Mouse (Mus musculus): Measurements from ENCODE around the gene Fam83d. TPM values are rescaled to one million over a fixed set of nuclear protein-coding genes. Genes with fewer than 3 reads are reported as not detected.

Fam83d gene
- polyA plus RNA-seq (2014; fragmentation: Nextera tagmentation; extraction: Ambion mirVana): 56.2 and 58.5 TPM in 2 replicates

DNA sequence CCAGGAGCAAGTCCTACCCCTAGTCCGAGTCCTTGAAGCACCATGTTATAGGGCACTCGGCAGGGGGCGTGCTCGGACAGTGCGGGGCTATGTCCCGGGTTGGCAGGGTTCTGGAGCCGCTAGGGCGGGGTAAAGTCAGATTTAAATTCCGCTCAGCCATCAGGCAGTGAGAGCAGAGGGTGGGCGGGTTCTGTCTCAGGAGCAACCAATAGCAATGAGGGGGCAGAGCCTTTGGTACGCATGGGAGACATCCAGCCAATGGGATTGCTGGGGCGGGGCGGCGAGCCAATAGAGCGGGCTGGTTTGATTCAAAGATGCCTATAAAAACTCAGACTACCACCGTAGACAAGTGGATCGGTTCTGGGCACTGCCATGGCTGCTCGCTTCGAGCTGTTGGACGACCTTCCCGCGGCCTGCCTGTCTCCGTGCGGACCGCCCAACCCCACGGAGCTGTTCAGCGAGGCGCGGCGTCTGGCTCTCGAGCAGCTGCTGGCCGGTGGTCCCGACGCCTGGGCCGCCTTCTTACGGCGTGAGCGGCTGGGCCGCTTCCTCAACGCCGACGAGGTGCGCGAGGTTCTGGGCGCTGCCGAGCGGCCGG lies at the start of gene Fam83d:
TSS of gene Fam83d (plus strand) at position 352 of the 598 bp plus-strand sequence.
- Histone ChIP-seq H3K27ac (replicated peaks in 1 of 2; ENCODE audit: control insufficient read depth in 1 of 2, insufficient read depth in 1 of 2, low read depth in 2 of 2, low read length in 2 of 2) (peak within 1 kb of the TSS; percentile 62 to 84), H3K9me3 (ENCODE audit: control insufficient read depth, low read length) (no peaks in the 10 kb centered on the region), H3K9ac (ENCODE audit: low read length) (peak within 1 kb of the TSS; percentile 89), H3K27me3 (ENCODE audit: control insufficient read depth, insufficient read depth, low read length) (no peaks in the 10 kb centered on the region), H3K4me1 (ENCODE audit: control insufficient read depth in 2 of 2, insufficient read depth in 2 of 2, low read length in 2 of 2) (peaks cover 21 to 40% of the 10 kb centered on the region in 2 experiments), H3K36me3 (ENCODE audit: control insufficient read depth, insufficient read depth, low read length) (peaks cover 5% of the 10 kb centered on the region), H3K4me3 (ENCODE audit: control insufficient read depth in 1 of 2, insufficient read depth in 1 of 2, low read depth in 1 of 2, low read length in 2 of 2) (peak within 1 kb of the TSS; percentile 71 to 84), H3K4me2 (ENCODE audit: low read length) (peak within 1 kb of the TSS; percentile 93)
- under 1% methylated on average over 46 of the region's 48 CpGs for WGBS
- peak; percentile 97 for ATAC-seq (ENCODE audit: insufficient number of reproducible peaks, insufficient read depth, low FRiP score, low read depth)

- Histone ChIP-seq H3K9ac (ENCODE audit: low read length) (no peak overlapping the region), H3K4me1 (ENCODE audit: control insufficient read depth in 2 of 2, insufficient read depth in 2 of 2, low read length in 2 of 2) (peaks cover 16 to 23% of the 10 kb centered on the region in 2 experiments), H3K27ac (replicated peaks in 1 of 2; ENCODE audit: control insufficient read depth in 1 of 2, insufficient read depth in 1 of 2, low read depth in 2 of 2, low read length in 2 of 2) (no peak overlapping the region), H3K9me3 (ENCODE audit: control insufficient read depth, low read length) (no peaks in the 10 kb centered on the region), H3K4me2 (ENCODE audit: low read length) (no peak overlapping the region), H3K4me3 (ENCODE audit: control insufficient read depth in 1 of 2, insufficient read depth in 1 of 2, low read depth in 1 of 2, low read length in 2 of 2) (no peak overlapping the region), H3K36me3 (ENCODE audit: control insufficient read depth, insufficient read depth, low read length) (no peaks in the 10 kb centered on the region), H3K27me3 (ENCODE audit: control insufficient read depth, insufficient read depth, low read length) (no peaks in the 10 kb centered on the region)
- WGBS: 76% methylated on average over 12 of the region's 12 CpGs
- no peak for ATAC-seq (ENCODE audit: insufficient number of reproducible peaks, insufficient read depth, low FRiP score, low read depth)
Measured at GRCm38 (mm10) chr2:158718816-158719549, 48.9 kb upstream of the Fam83d start.

GRCm38 (mm10) chr2:158720715-158721370 lies 47.0 kb upstream of the Fam83d start:
- peaks cover 17 to 23% of the 10 kb centered on the region in 2 experiments for H3K4me1 ChIP-seq (ENCODE audit: control insufficient read depth in 2 of 2, insufficient read depth in 2 of 2, low read length in 2 of 2)
- 76% methylated on average over 16 of the region's 16 CpGs for WGBS

GRCm38 (mm10) chr2:158721481-158721880 lies 46.4 kb upstream of the Fam83d start:
- ATAC-seq (ENCODE audit: insufficient number of reproducible peaks, insufficient read depth, low FRiP score, low read depth): no peak
- 62% methylated on average over 3 of the region's 3 CpGs for WGBS

More at GRCm38 (mm10) chr2:158720715-158721370, 47.0 kb upstream of the Fam83d start:
- Histone ChIP-seq H3K27ac (replicated peaks in 1 of 2; ENCODE audit: control insufficient read depth in 1 of 2, insufficient read depth in 1 of 2, low read depth in 2 of 2, low read length in 2 of 2) (no peak overlapping the region), H3K4me3 (ENCODE audit: control insufficient read depth in 1 of 2, insufficient read depth in 1 of 2, low read depth in 1 of 2, low read length in 2 of 2) (no peak overlapping the region), H3K27me3 (ENCODE audit: control insufficient read depth, insufficient read depth, low read length) (no peaks in the 10 kb centered on the region), H3K36me3 (ENCODE audit: control insufficient read depth, insufficient read depth, low read length) (no peaks in the 10 kb centered on the region), H3K9me3 (ENCODE audit: control insufficient read depth, low read length) (no peaks in the 10 kb centered on the region), H3K4me2 (ENCODE audit: low read length) (no peak overlapping the region), H3K9ac (ENCODE audit: low read length) (no peak overlapping the region)
- ATAC-seq (ENCODE audit: insufficient number of reproducible peaks, insufficient read depth, low FRiP score, low read depth): no peak

GRCm38 (mm10) chr2:158722135-158722534 lies 45.8 kb upstream of the Fam83d start:
- no peaks in the 10 kb centered on the region for H3K9me3 ChIP-seq (ENCODE audit: control insufficient read depth, low read length)
- H3K36me3 ChIP-seq (ENCODE audit: control insufficient read depth, insufficient read depth, low read length): no peaks in the 10 kb centered on the region
- no peak overlapping the region for H3K9ac ChIP-seq (ENCODE audit: low read length)
- ATAC-seq (ENCODE audit: insufficient number of reproducible peaks, insufficient read depth, low FRiP score, low read depth): no peak
- H3K27ac ChIP-seq (replicated peaks in 1 of 2; ENCODE audit: control insufficient read depth in 1 of 2, insufficient read depth in 1 of 2, low read depth in 2 of 2, low read length in 2 of 2): peak overlapping the region in 1 of 2 experiments; percentile 67; a peak in 1 of 4 replicates
- H3K4me3 ChIP-seq (ENCODE audit: control insufficient read depth in 1 of 2, insufficient read depth in 1 of 2, low read depth in 1 of 2, low read length in 2 of 2): no peak overlapping the region
- H3K4me2 ChIP-seq (ENCODE audit: low read length): no peak overlapping the region
- H3K4me1 ChIP-seq (ENCODE audit: control insufficient read depth in 2 of 2, insufficient read depth in 2 of 2, low read length in 2 of 2): peaks cover 14 to 21% of the 10 kb centered on the region in 2 experiments
- H3K27me3 ChIP-seq (ENCODE audit: control insufficient read depth, insufficient read depth, low read length): no peaks in the 10 kb centered on the region
- 26% methylated on average over 4 of the region's 4 CpGs for WGBS

More at GRCm38 (mm10) chr2:158721481-158721880, 46.4 kb upstream of the Fam83d start:
- H3K4me1 ChIP-seq (ENCODE audit: control insufficient read depth in 2 of 2, insufficient read depth in 2 of 2, low read length in 2 of 2): peaks cover 14 to 21% of the 10 kb centered on the region in 2 experiments
- no peaks in the 10 kb centered on the region for H3K27me3 ChIP-seq (ENCODE audit: control insufficient read depth, insufficient read depth, low read length)
- no peak overlapping the region for H3K4me3 ChIP-seq (ENCODE audit: control insufficient read depth in 1 of 2, insufficient read depth in 1 of 2, low read depth in 1 of 2, low read length in 2 of 2)
- no peak overlapping the region for H3K9ac ChIP-seq (ENCODE audit: low read length)
- H3K36me3 ChIP-seq (ENCODE audit: control insufficient read depth, insufficient read depth, low read length): no peaks in the 10 kb centered on the region
- no peaks in the 10 kb centered on the region for H3K9me3 ChIP-seq (ENCODE audit: control insufficient read depth, low read length)
- H3K27ac ChIP-seq (replicated peaks in 1 of 2; ENCODE audit: control insufficient read depth in 1 of 2, insufficient read depth in 1 of 2, low read depth in 2 of 2, low read length in 2 of 2): no peak overlapping the region
- H3K4me2 ChIP-seq (ENCODE audit: low read length): no peak overlapping the region

GRCm38 (mm10) chr2:158722991-158723551 lies 44.8 kb upstream of the Fam83d start:
- no peaks in the 10 kb centered on the region for H3K36me3 ChIP-seq (ENCODE audit: control insufficient read depth, insufficient read depth, low read length)
- peak; percentile 53; the same call in 1 of the 2 replicates for ATAC-seq (ENCODE audit: insufficient number of reproducible peaks, insufficient read depth, low FRiP score, low read depth)
- H3K9ac ChIP-seq (ENCODE audit: low read length): no peak overlapping the region
- 0 out of 2 replicates have a peak overlapping the region, but pooled peaks have one; percentile 19 for H3K4me2 ChIP-seq (ENCODE audit: low read length)
- H3K27ac ChIP-seq (replicated peaks in 1 of 2; ENCODE audit: control insufficient read depth in 1 of 2, insufficient read depth in 1 of 2, low read depth in 2 of 2, low read length in 2 of 2): peak overlapping the region; percentile 67 to 75
- H3K27me3 ChIP-seq (ENCODE audit: control insufficient read depth, insufficient read depth, low read length): no peaks in the 10 kb centered on the region
- 6% methylated on average over 6 of the region's 6 CpGs for WGBS
- H3K9me3 ChIP-seq (ENCODE audit: control insufficient read depth, low read length): no peaks in the 10 kb centered on the region
- peaks cover 14 to 21% of the 10 kb centered on the region in 2 experiments for H3K4me1 ChIP-seq (ENCODE audit: control insufficient read depth in 2 of 2, insufficient read depth in 2 of 2, low read length in 2 of 2)
- H3K4me3 ChIP-seq (ENCODE audit: control insufficient read depth in 1 of 2, insufficient read depth in 1 of 2, low read depth in 1 of 2, low read length in 2 of 2): no peak overlapping the region

DNA sequence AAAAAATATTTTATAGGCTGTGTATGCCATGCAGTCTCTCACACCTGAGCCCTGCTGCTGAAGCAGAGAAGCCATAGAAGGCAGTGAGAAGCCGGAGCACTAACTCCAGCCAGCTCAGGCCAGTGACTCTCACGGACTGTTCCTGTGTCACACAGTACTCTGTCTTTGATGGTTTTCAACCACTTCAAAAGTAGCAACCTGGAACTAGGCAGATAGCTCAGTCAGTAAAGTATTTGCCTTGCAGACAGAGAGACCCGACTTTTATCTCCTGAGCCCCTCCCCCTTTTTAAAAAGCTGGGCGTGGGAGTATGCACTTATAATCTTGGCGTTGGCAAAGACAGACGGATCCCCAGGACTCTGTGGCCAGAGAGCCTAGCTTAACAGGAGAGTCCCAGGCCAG lies 44.1 kb upstream of the Fam83d start:
- peak overlapping the region; percentile 11; the same call in 1 of the 2 replicates for H3K4me2 ChIP-seq (ENCODE audit: low read length)
- 3% methylated on average over 6 of the region's 6 CpGs for WGBS
- peaks cover 14 to 21% of the 10 kb centered on the region in 2 experiments for H3K4me1 ChIP-seq (ENCODE audit: control insufficient read depth in 2 of 2, insufficient read depth in 2 of 2, low read length in 2 of 2)

More for the DNA sequence above, 44.1 kb upstream of the Fam83d start:
- Histone ChIP-seq H3K4me3 (ENCODE audit: control insufficient read depth in 1 of 2, insufficient read depth in 1 of 2, low read depth in 1 of 2, low read length in 2 of 2) (no peak overlapping the region), H3K9ac (ENCODE audit: low read length) (no peak overlapping the region), H3K27me3 (ENCODE audit: control insufficient read depth, insufficient read depth, low read length) (no peaks in the 10 kb centered on the region), H3K36me3 (ENCODE audit: control insufficient read depth, insufficient read depth, low read length) (no peaks in the 10 kb centered on the region), H3K9me3 (ENCODE audit: control insufficient read depth, low read length) (no peaks in the 10 kb centered on the region), H3K27ac (replicated peaks in 1 of 2; ENCODE audit: control insufficient read depth in 1 of 2, insufficient read depth in 1 of 2, low read depth in 2 of 2, low read length in 2 of 2) (peak overlapping the region in 1 of 2 experiments; percentile 67)
- ATAC-seq (ENCODE audit: insufficient number of reproducible peaks, insufficient read depth, low FRiP score, low read depth): no peak
